Mouse (Mus musculus) 3134 (cell line): ENCODE data around the gene 3110009E18Rik.

ENCODE experiments used
- DNase-seq: peaks from one replicate; pipeline ENCODE4 v3.0.0-alpha.2; 2011; ENCODE audit warnings: low spot score; ENCODE audit not compliant: insufficient read length; ENCODE audit errors: extremely low read depth

3110009E18Rik gene

GRCm38 (mm10) chr1:120237068-120237467 lies 116.1 kb downstream of the 3110009E18Rik start:
- DNase-seq = no peak
